Mouse (Mus musculus) spleen, adult 2 months (tissue): ENCODE measurements at regions not wholly inside any gene's neighbourhood (a gene's known extent, or its start where the extent isn't known, plus 50 kb on each side); places are given as distances from the start of the nearest gene placed in this dataset.

ENCODE experiments used
- CTCF ChIP-seq: fragments of 200-500 bp; IDR thresholded peaks from 2 replicates; pipeline ENCODE4 v1.5.1; 2011; ENCODE audit warnings: mild to moderate bottlenecking, inconsistent platforms; ENCODE audit not compliant: insufficient read depth, insufficient read length, insufficient replicate concordance; ENCODE audit errors: extremely low read depth
- POLR2A ChIP-seq: fragments of 200-500 bp; IDR thresholded peaks from 2 replicates; pipeline ENCODE4 v1.6.1; 2011; ENCODE audit warnings: low read depth, low read length, inconsistent platforms

GRCm38 (mm10) chr10:111587891-111588611 lies 82.0 kb downstream of the Phlda1 start:
- no peak for TF ChIP-seq CTCF
- no peak for TF ChIP-seq POLR2A
